Mouse (Mus musculus) Patski (cell line): ENCODE data around the gene Dennd2c. TPM values are rescaled to one million over a fixed set of nuclear protein-coding genes. Genes with fewer than 3 reads are reported as not detected.
A peak's percentile ranks its signal among the peaks of the same experiment; 100 is the strongest.
"Not testable (repeated sequence)": the region's sequence is repeated elsewhere in the genome, so short reads cannot be mapped to it uniquely, and the experiment has no call there.

ENCODE experiments used
- ATAC-seq: fragments of 100-300 bp; one replicate; pipeline ENCODE4 v1.8.0; 2021
- CTCF ChIA-PET: fragments of 350-600 bp; sonication (Branson Sonifier 250); formaldehyde crosslinking; loops from one replicate; lab custom pipeline; 2022; ENCODE audit warnings: inconsistent platforms; lab: Charles Lee
- POLR2A ChIA-PET: fragments of 350-600 bp; sonication (Branson Sonifier 250); formaldehyde crosslinking; loops from one replicate; lab custom pipeline; 2022; ENCODE audit warnings: antibody characterized with exemption, inconsistent platforms; lab: Charles Lee
- DNase-seq: peaks from one replicate; pipeline ENCODE4 v3.0.0-alpha.2; 2011; ENCODE audit warnings: low read depth, low spot score
- H3K27me3 ChIP-seq: fragments of 371-371 bp; one replicate; pipeline ENCODE4 v1.5.1; 2021
- CTCF ChIP-seq: fragments of 100-300 bp; IDR thresholded peaks from one replicate; pipeline ENCODE4 v1.5.1; 2021
- in situ Hi-C: fragments of 300-500 bp; cut with MboI; formaldehyde crosslinking; loops from 3 replicates; pipeline ENCODE4 v1.11.1; 2018; ENCODE audit warnings: low pct_unique_long_range_greater_than_20kb, mixed read lengths
- polyA plus RNA-seq: library from polyadenylated mRNA; unstranded; gene quantifications from one replicate; pipeline ENCODE4 v1.2.3, GENCODE M21; 2021

Dennd2c gene
- polyA plus RNA-seq, 1 experiment from 2014 or later, result 1.7 TPM

DNA sequence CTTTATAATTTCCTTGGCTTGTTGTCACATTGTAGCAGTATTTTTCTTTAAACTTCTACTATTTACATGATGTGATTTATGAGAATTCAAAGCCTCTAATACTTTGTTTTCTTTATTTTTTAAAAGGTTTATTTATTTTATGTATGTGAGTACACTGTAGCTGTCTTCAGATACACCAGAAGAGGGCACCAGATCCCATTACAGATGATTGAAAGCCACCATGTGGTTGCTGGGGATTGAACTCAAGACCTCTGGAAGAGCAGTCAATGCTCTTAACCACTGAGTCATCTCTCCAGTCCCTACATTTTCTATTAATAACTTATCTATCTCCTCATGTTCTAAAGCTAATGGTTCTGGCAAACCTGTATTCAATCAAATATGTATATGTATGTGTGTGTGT is 82.1 kb downstream of the Dennd2c start:
- ATAC-seq, H3K27me3 ChIP-seq, DNase-seq: not testable (repeated sequence)
- ChIA-PET CTCF (interaction anchor here (0.8 to 3.1 kb wide), 4 partner anchors 9 to 201 kb away, joined by 3 to 13 read pairs (median 4); no protein-coding TSS in a partner anchor), POLR2A (interaction anchor here (0.6 to 0.7 kb wide), 2 partner anchors 135 to 184 kb away, joined by 3 read pairs; no protein-coding TSS in a partner anchor)
- TF ChIP-seq CTCF, result peak; percentile 70
- in situ Hi-C loops, result loop anchor here (5.0 kb wide), 1 partner anchor 183 kb away; no protein-coding TSS in a partner anchor

DNA sequence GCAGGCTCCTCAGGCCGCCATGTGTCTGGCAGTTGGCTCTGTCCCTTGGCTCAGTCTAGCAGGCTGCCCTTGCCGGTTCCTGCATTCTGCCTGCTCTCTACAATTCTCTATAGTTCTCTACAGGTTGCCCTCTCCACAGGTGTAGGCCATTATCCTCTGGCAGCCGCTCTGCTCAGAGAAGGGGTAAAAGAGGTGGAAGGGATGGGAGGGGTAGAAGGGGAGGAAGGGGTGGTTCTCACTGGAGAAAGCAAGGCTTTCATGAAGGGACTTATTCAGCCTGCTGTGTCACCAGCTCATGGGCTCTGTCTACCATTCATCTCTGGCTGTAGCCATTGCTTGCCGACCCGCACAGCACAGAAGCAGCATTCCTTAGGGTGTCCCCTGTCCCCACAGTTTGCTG is 86.0 kb downstream of the Dennd2c start:
- ATAC-seq (no peak), DNase-seq (no peak)
- CTCF ChIA-PET, result interaction anchor here (1.0 to 1.6 kb wide), 2 partner anchors 13 to 186 kb away, joined by 3 read pairs; no protein-coding TSS in a partner anchor
- in situ Hi-C loops, result no loop called here
- TF ChIP-seq CTCF, result no peak
- POLR2A ChIA-PET, result no interaction called here
- no peaks in the 10 kb centered on the region for H3K27me3 ChIP-seq

DNA sequence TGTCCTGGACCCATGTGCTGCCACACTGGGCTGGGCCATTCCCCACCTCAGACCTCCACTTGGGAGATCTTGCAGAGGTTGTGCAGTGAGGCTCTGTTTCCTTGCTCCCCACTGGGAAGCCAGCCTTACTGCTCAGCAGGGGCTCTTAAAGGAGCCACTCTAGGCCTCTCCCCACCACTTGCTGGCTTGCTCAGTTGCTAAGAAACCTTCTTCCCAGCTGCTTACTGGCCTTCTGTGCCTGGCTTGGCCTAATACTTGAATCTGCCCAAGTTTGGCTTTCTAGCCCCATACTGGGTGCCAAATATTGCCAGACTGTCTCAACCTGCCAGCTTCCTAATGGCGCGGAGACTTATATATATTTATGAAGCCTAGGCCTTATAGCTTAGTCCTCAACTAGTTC is 86.5 kb downstream of the Dennd2c start:
- ATAC-seq (no peak), DNase-seq (no peak)
- TF ChIP-seq CTCF, result no peak
- in situ Hi-C loops, result no loop called here
- POLR2A ChIA-PET, result no interaction called here
- no peaks in the 10 kb centered on the region for H3K27me3 ChIP-seq
- CTCF ChIA-PET, result interaction anchor here (1.0 to 1.6 kb wide), 2 partner anchors 13 to 185 kb away, joined by 3 read pairs; no protein-coding TSS in a partner anchor

DNA sequence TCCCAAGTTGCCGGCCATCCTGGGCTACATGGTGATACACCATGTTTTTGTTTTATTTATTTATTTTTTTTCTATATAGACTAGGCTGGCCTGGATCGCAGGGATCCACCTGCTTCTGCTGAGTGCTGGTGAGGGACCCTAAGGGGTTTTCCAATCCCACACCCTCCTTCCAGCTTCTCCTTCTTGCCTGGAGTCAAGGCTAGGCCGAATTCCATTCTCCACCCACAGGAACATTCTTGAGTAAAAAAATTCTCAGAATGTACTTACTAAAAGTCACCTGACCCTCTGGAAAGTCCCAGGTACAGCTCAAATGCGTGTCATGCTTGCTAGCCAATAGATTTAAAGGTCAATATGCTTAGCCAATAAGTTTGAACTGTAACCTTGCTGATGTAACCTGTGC is 89.8 kb downstream of the Dennd2c start:
- no peak for TF ChIP-seq CTCF
- no peak for ATAC-seq
- DNase-seq, result no peak
- no peaks in the 10 kb centered on the region for H3K27me3 ChIP-seq
- in situ Hi-C loops, result no loop called here
- ChIA-PET POLR2A (no interaction called here), CTCF (interaction anchor here (1.6 kb wide), 1 partner anchor 182 kb away, joined by 5 read pairs; no protein-coding TSS in a partner anchor)

DNA sequence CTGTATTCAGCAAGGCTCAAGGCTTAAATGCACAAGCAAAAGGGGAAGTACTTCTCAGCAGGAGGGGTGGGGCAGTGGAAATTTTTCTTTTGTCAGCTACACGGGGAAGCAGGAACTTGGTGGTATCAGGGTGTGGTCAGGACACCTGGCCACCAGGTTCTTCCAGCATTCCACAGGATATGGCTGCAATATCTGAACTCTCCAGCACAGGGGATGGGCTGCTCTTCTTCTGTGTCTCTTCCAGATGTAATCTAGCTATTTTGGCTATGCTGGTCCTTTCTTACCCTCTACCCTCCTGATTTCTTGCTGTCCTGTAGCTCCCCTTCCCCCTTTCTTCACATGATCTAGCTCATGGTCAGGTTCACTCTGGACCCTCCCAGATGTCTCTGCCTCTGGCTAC is 90.8 kb downstream of the Dennd2c start:
- in situ Hi-C loops, result no loop called here
- ATAC-seq (no peak), DNase-seq (no peak)
- TF ChIP-seq CTCF, result no peak
- POLR2A ChIA-PET, result no interaction called here
- H3K27me3 ChIP-seq, result no peaks in the 10 kb centered on the region
- CTCF ChIA-PET, result interaction anchor here (0.8 to 1.6 kb wide), 2 partner anchors 10 to 181 kb away, joined by 3 to 5 read pairs; no protein-coding TSS in a partner anchor

DNA sequence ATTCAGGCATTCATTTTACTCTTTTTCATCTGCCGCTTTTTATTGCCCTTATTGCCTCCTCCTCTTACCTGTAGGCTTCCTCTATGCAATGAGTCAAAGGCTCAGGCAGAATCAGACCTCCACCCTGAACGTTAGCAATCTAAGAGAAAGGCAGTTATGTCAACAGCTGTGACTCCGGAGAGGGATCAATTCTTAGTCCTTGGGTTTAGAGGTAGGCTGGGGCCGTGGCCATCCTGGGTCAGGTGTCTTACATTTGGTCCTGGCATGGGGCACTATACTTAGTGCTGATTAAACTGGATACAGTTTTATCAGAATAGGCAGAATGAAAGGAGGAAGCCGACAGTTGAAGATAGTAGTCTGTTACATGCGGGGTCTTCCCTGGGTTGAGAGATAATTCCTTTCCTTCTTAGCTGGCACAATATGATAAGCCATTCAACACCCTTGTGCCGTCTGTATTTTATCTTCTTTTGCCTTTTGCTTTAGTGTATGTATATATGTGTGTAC is 94.0 kb downstream of the Dennd2c start:
- no peak for DNase-seq
- in situ Hi-C loops, result no loop called here
- no peaks in the 10 kb centered on the region for H3K27me3 ChIP-seq
- TF ChIP-seq CTCF, result no peak
- no peak for ATAC-seq
- ChIA-PET POLR2A (no interaction called here), CTCF (interaction anchor here (0.9 kb wide), 1 partner anchor 9 kb away, joined by 5 read pairs; no protein-coding TSS in a partner anchor)

DNA sequence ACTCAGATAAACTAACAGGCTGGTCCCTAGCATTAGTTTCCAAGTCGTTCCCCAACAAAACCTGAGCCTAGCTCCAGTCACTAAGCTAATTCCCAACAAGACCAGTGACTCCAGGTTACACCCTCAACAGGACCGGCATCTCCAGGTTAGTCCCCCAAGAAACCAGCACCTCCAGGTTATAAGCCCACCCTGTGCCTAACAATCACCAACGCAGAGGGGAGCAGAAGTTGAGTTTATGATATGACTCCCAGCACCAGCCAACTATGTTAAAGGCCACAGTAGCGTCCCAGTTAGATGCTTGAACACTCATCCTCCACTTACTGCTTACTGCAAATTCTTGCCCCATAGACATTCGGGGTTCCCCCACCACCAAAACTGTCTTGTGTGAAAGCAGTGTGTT is 97.0 kb downstream of the Dennd2c start:
- DNase-seq (no peak), ATAC-seq (no peak)
- no peak for TF ChIP-seq CTCF
- ChIA-PET CTCF (interaction anchor here (1.0 kb wide), 1 partner anchor 77 kb away, joined by 3 read pairs; no protein-coding TSS in a partner anchor), POLR2A (no interaction called here)
- in situ Hi-C loops, result no loop called here
- no peaks in the 10 kb centered on the region for H3K27me3 ChIP-seq

DNA sequence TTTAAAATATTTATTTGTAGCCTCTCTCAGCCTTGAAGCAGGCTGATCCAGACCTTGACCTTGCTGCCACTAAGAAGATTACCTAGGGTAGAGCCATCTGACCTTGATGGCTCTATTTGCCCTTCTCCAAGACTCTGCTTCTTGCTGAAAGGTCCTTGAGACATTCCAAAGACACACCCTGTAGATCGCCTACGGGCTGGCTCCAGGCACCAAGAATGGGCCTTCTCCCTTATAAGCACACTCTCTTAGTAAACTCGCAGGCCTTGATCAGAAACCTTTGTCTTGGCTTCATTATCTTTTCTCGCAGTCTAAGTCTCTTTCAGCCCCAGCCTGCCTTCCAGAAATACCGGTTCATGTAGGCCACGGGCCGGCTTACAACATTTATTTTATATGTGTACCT is 98.7 kb downstream of the Dennd2c start:
- DNase-seq, ATAC-seq, POLR2A ChIA-PET, H3K27me3 ChIP-seq, in situ Hi-C loops: not testable (repeated sequence)
- CTCF ChIA-PET, result interaction anchor here (1.2 kb wide), 1 partner anchor 12 kb away, joined by 3 read pairs; no protein-coding TSS in a partner anchor

DNA sequence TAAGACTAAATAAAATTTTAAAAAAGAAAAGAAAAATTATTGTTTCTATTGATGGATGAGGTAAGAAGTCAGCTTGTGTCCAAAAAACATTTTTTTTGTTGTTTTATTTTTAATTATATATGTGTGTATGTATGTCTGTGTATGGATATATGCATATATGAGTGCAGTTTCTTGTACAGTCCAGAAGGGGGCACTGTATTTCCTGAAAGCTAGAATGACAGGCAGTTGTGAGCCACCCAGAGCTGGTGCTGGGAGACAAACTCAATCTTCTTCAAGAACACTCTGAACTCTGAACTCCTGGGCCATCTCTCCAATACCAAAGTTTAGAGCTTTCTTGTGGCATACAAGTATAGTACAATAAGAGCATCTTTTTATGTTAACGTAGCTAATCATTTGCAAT is 101.2 kb downstream of the Dennd2c start:
- in situ Hi-C loops, result no loop called here
- no peak for ATAC-seq
- ChIA-PET POLR2A (interaction anchor here (1.2 kb wide), 1 partner anchor 76 kb away, joined by 4 read pairs; no protein-coding TSS in a partner anchor), CTCF (interaction anchor here (0.9 to 1.4 kb wide), 5 partner anchors 10 to 171 kb away, joined by 3 to 4 read pairs (median 3); no protein-coding TSS in a partner anchor)
- TF ChIP-seq CTCF, result peak; percentile 53
- DNase-seq, result no peak
- no peaks in the 10 kb centered on the region for H3K27me3 ChIP-seq

DNA sequence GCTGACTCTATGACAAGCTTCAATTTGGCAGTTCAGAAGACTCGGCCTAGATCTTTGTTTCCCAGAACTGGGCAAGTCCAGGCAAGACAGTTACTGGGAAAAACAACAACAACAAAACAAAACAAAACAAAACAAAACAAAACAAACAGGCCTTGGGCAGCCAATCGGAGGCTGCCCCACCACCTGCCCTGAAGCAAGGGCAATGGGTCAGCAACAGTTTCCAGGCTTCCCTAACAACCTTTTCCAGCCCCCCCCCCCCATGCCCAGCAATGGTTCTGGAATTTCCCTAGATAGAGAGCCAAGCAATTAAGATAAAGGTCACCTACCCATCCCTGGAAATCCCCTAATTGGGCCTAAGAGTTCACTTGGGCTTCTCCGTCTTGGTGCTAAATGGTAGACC is 102.0 kb downstream of the Dennd2c start:
- TF ChIP-seq CTCF, result no peak
- no peak for ATAC-seq
- no peaks in the 10 kb centered on the region for H3K27me3 ChIP-seq
- in situ Hi-C loops, result no loop called here
- ChIA-PET CTCF (interaction anchor here (1.0 to 1.4 kb wide), 2 partner anchors 32 to 76 kb away, joined by 3 read pairs; no protein-coding TSS in a partner anchor), POLR2A (interaction anchor here (1.2 kb wide), 1 partner anchor 75 kb away, joined by 4 read pairs; no protein-coding TSS in a partner anchor)
- no peak for DNase-seq

DNA sequence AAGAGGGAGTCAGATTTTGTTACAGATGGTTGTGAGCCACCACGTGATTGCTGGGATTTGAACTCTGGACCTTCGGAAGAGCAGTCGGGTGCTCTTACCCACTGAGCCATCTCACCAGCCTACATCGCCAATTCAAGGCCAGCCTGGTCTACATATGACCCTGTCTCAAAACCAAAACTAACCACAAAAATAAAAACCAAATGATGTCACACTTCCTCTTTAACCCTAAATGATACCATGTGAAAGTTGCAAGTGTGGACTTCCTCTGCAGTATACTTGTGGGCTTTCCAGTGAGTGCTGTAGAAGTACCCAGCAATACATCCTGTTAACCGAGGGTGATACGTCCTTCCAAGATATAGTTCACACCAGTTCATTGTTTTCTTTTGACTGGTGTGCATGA is 104.0 kb downstream of the Dennd2c start:
- CTCF ChIA-PET, result no interaction called here
- no peak for DNase-seq
- in situ Hi-C loops, result no loop called here
- POLR2A ChIA-PET, result interaction anchor here (0.6 kb wide), 1 partner anchor 466 kb away, joined by 3 read pairs; no protein-coding TSS in a partner anchor
- no peak for ATAC-seq
- no peak for TF ChIP-seq CTCF
- H3K27me3 ChIP-seq, result no peaks in the 10 kb centered on the region
